Mouse (Mus musculus) stomach, postnatal 0 days (tissue): ENCODE results near the gene Rnf19b.

Source experiments
- CTCF ChIP-seq: IDR thresholded peaks from 2 replicates; pipeline ENCODE4 v1.5.1; 2016; ENCODE audit warnings: antibody characterized with exemption, low read depth, mild to moderate bottlenecking, moderate library complexity
- EP300 ChIP-seq: optimal IDR thresholded peaks from 2 replicates; pipeline ENCODE3; 2016; ENCODE audit warnings: antibody characterized with exemption

GRCm38 (mm10) chr4:129051461-129052183 lies 6.4 kb upstream of the Rnf19b start:
- TF ChIP-seq CTCF, result no peak
- no peak for TF ChIP-seq EP300
